Comparison of ENCODE assay signal across 18 mouse cellular contexts in the genomic region with DNA sequence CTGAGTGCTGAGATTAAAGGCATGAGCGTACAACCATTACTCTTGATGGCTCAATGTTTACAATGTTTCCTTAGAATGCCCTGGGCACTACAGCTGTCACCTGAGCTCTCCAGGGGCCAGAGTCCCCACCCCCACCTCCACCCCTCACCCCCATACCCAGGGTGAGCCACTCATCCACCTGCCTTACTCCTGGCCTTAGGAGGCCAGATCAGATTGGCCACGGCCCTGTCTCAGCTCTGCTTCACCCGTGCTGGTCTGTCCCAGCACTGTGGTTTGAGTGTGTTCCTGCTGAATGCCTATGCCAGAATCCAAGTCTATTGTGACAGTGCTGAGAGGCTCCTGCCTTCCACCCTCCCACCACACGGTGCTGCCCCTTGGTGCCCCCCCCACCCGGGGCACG. TPM values are rescaled to one million over a fixed set of nuclear protein-coding genes. Genes with fewer than 3 reads are reported as not detected.
"Had no signal": no experiment of that assay in that cellular context is flagged by ENCODE, and none has a peak within 500 bp of the region (broad histone marks: within the 10 kb centered on the region; RNA-seq: fewer than 3 reads in every experiment).

No protein-coding gene starts in this region.

- H3K4me3 ChIP-seq: liver, embryonic 15.5 days; midbrain, embryonic 15.5 days; neural tube, embryonic 12.5 days had no signal

- ATAC-seq: midbrain, embryonic 15.5 days had no signal

- H3K4me2 ChIP-seq: liver, embryonic 11.5 days; liver, embryonic 15.5 days; midbrain, embryonic 11.5 days; midbrain, embryonic 15.5 days; neural tube, embryonic 12.5 days had no signal

- H3K27ac ChIP-seq: liver, embryonic 15.5 days; macrophage; midbrain, embryonic 15.5 days; neural tube, embryonic 12.5 days had no signal

- H3K9ac ChIP-seq: liver, embryonic 15.5 days; midbrain, embryonic 15.5 days; neural tube, embryonic 12.5 days had no signal

- DNase-seq: kidney, postnatal 36 days; layer of hippocampus, adult 9-11 months; layer of hippocampus, postnatal 36 days; lung, adult 2 months; lung, postnatal 10 days; right cerebral cortex, postnatal 4 days; spleen, adult 18-20 months; thymus, adult 18-20 months; thymus, postnatal 14 days had no signal

- H3K9me3 ChIP-seq: liver, embryonic 15.5 days; megakaryocyte, embryonic 14.5 days; midbrain, embryonic 15.5 days; neural tube, embryonic 12.5 days had no signal

- H3K36me3 ChIP-seq: liver, embryonic 15.5 days; midbrain, embryonic 15.5 days; neural tube, embryonic 12.5 days had no signal

- H3K27me3 ChIP-seq: midbrain, embryonic 15.5 days had no signal

RNA-seq across cellular contexts. Expression of a gene that starts 51.5 kb away (rescaled TPM):
- total RNA-seq: layer of hippocampus, adult 18-20 months; layer of hippocampus, postnatal 36 days; left cerebral cortex, postnatal 36 days had no signal
- polyA plus RNA-seq: liver, embryonic 15.5 days; macrophage had no signal
